Mouse (Mus musculus) activated CD4-positive, CD25-positive, alpha-beta regulatory T cell (primary cell): ENCODE results near the gene Arid3c. TPM values are rescaled to one million over a fixed set of nuclear protein-coding genes. Genes with fewer than 3 reads are reported as not detected.

ENCODE experiments used
- polyA plus RNA-seq, 2 experiments: library from polyadenylated mRNA; unstranded; fragments of 100-300 nt; shearing (Covaris generic); gene quantifications; one replicate each; pipeline ENCODE4 v1.2.1; 2017

The Arid3c gene
- polyA plus RNA-seq, result not detected

GRCm38 (mm10) chr4:41731052-41731765, at the start of gene Arid3c:
TSS of gene Arid3c (minus strand) at chr4:41731142.

GRCm38 (mm10) chr4:41774002-41774401, 43.1 kb upstream of the Arid3c start, which contains the start of gene Ccl27a:
TSS of gene Ccl27a (minus strand) at chr4:41774247.

GRCm38 (mm10) chr4:41755338-41756305, 24.7 kb upstream of the Arid3c start, which contains the start of gene Sigmar1:
TSS of gene Sigmar1 (minus strand) at chr4:41756157.

GRCm38 (mm10) chr4:41754797-41755337, 23.9 kb upstream of the Arid3c start, which contains the start of gene Galt:
TSS of gene Galt (plus strand) at chr4:41755228.

GRCm38 (mm10) chr4:41722918-41723351, 8.0 kb downstream of the Arid3c start, which contains the start of gene Dctn3:
TSS of gene Dctn3 (minus strand) at chr4:41723170.

GRCm38 (mm10) chr4:41713197-41714067, 17.5 kb downstream of the Arid3c start, which contains the start of gene Rpp25l:
TSS of gene Rpp25l (minus strand) at chr4:41713534.

GRCm38 (mm10) chr4:41699783-41700182, 31.2 kb downstream of the Arid3c start, which contains the start of gene Il11ra1:
TSS of gene Il11ra1 (plus strand) at chr4:41699989.

GRCm38 (mm10) chr4:41696930-41697841, 33.8 kb downstream of the Arid3c start, which contains the start of gene Cntfr:
TSS of gene Cntfr (minus strand) at chr4:41697089.

Other genes with a start within 250 kb of the Arid3c start
- gene AI464131, start 228.1 kb downstream of the Arid3c start, polyA plus RNA-seq, result under 1 TPM; 0.24 to 0.72 TPM
- not detected for gene 1110017D15Rik, start 213.8 kb downstream of the Arid3c start, polyA plus RNA-seq
- gene Fam219a, start 161.6 kb downstream of the Arid3c start, polyA plus RNA-seq, result 1 to 10 TPM; 3.1 to 3.5 TPM
- not detected for gene Dnaic1, start 161.4 kb downstream of the Arid3c start, polyA plus RNA-seq
- gene Enho, start 90.8 kb downstream of the Arid3c start, polyA plus RNA-seq, result under 1 TPM in 1 of 2 experiments, not detected in 1; 0.50 TPM
- not detected for gene Cntfr, start 34.1 kb downstream of the Arid3c start, polyA plus RNA-seq
- gene Il11ra1, start 31.2 kb downstream of the Arid3c start, polyA plus RNA-seq, result 1 to 10 TPM; 2.7 to 5.1 TPM
- 10 to 100 TPM; 45.8 to 48.4 TPM for gene Rpp25l, start 17.6 kb downstream of the Arid3c start, polyA plus RNA-seq
- 100 to 1,000 TPM; 138 to 139 TPM for gene Dctn3, start 8.0 kb downstream of the Arid3c start, polyA plus RNA-seq
- 10 to 100 TPM; 67.6 to 86.4 TPM for gene Galt, start 24.1 kb upstream of the Arid3c start, polyA plus RNA-seq
- 10 to 100 TPM; 21.2 to 31.7 TPM for gene Sigmar1, start 25.0 kb upstream of the Arid3c start, polyA plus RNA-seq
- gene Ccl27a, start 43.1 kb upstream of the Arid3c start, polyA plus RNA-seq, result 1 to 10 TPM; 5.6 to 8.4 TPM
- not detected for gene Gm21541, start 172.5 kb upstream of the Arid3c start, polyA plus RNA-seq
- gene Gm20878, start 210.4 kb upstream of the Arid3c start, polyA plus RNA-seq, result 1 to 10 TPM in 1 of 2 experiments, under 1 TPM in 1; 0.72 to 1.6 TPM
- not detected for gene Fam205a4, start 234.9 kb upstream of the Arid3c start, polyA plus RNA-seq